Mouse (Mus musculus): Measurements from ENCODE around the gene Lrrc10b.

- TF ChIP-seq CTCF (IDR thresholded peaks at IDR 0.05; ENCODE audit: low read depth) (no peak), EP300 (optimal IDR thresholded peaks at IDR 0.05) (no peak)
These were observed 40.4 kb downstream of the Lrrc10b start for GRCm38 (mm10) chr19:10416889-10417288.
